Mouse (Mus musculus): Measurements from ENCODE around the gene Faim2.

DNA sequence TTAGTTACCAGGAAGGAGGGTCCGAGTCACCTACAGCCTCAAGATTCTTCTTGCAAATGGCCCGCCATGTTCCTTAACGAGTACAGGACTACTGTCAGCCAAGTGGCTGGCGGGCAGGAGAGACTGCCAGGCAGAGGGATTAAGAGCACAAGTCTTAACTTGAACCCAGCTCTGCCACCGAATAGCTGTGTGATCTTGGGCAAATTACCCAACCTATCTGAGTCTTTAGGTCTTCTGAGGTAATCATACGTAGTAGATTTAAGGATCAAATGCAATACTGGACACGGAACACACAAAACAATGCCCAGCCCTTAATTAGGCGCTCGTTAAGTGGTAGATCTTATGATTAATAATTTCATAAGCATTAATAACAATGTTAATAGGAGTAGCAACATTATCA, 8.3 kb downstream of the Faim2 start:
- no peak for TF ChIP-seq CTCF (IDR thresholded peaks at IDR 0.05; ENCODE audit: low read depth, low read length)
- no peak for TF ChIP-seq POLR2A (IDR thresholded peaks at IDR 0.05; ENCODE audit: extremely low read depth, insufficient read depth, low read length)
